Mouse (Mus musculus): ENCODE results near the gene Errfi1. TPM values are rescaled to one million over a fixed set of nuclear protein-coding genes. Genes with fewer than 3 reads are reported as not detected.
A peak's percentile ranks its signal among the peaks of the same experiment; 100 is the strongest.

Gene Errfi1
- total and polyA plus RNA-seq, 3 experiments, result 2.1 to 2.7 TPM; not detected in 1

DNA sequence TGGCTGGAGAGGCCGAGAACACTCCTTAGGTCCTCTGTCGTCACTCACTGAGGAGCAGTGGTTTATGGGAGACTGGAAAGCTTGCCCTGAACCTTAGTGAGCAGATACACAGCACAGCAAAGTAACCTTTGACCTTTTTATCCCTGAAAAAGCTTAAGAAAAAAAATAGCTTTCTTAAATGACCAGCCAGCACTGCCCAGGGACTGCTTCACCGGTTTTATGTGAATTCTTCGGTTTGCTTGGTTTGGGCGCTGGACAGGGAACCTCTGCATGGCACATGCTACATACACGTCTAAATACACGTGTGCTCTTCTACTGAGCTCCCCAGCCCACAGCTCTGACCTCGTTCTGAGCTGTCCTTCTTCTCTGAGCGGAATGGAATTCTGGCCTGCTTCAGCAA, 31.1 kb upstream of the Errfi1 start:
- TF ChIP-seq NELFE (IDR thresholded peaks at IDR 0.05; ENCODE audit: low read depth, low read length) (no peak), E2F4 (IDR thresholded peaks at IDR 0.05; ENCODE audit: borderline replicate concordance, low read depth, low read length) (no peak), POLR2A (IDR thresholded peaks at IDR 0.05; ENCODE audit: control insufficient read depth in 1 of 2, insufficient read depth in 1 of 2, low read depth in 1 of 2, low read length in 2 of 2, poor library complexity in 1 of 2) (no peak), POLR2AphosphoS5 (IDR thresholded peaks at IDR 0.05; ENCODE audit: borderline replicate concordance, low read depth, low read length) (no peak), KAT2A (conservative IDR thresholded peaks at IDR 0.05; ENCODE audit: low read depth, low read length) (no peak), MYB (IDR thresholded peaks at IDR 0.05; ENCODE audit: low read depth, low read length) (no peak), CTCF (IDR thresholded peaks at IDR 0.05 in 2 of 3, conservative IDR thresholded peaks at IDR 0.05 in 1 of 3; ENCODE audit: control insufficient read depth in 1 of 3, insufficient read depth in 1 of 3, low read depth in 2 of 3, low read length in 3 of 3, poor library complexity in 1 of 3, severe bottlenecking in 1 of 3) (no peak), ETS1 (IDR thresholded peaks at IDR 0.05; ENCODE audit: low read depth, low read length) (no peak)
- Histone ChIP-seq H3K9ac (ENCODE audit: control insufficient read depth, low read depth, low read length, poor library complexity, severe bottlenecking) (no peak overlapping the region), H3K9me3 (replicated peaks; ENCODE audit: insufficient read depth, low read length) (no peaks in the 10 kb centered on the region), H3K36me3 (ENCODE audit: control insufficient read depth in 1 of 2, insufficient read depth in 2 of 2, low read length in 2 of 2) (peaks cover 0 to 15% of the 10 kb centered on the region in 2 experiments; a peak in 2 of 4 replicates), H3K27ac (ENCODE audit: control insufficient read depth, low read depth, low read length) (no peak overlapping the region), H3K79me2 (ENCODE audit: control insufficient read depth, insufficient read depth, low read length, poor library complexity) (no peaks in the 10 kb centered on the region), H3K4me3 (ENCODE audit: control insufficient read depth in 1 of 2, insufficient read depth in 1 of 2, low read depth in 2 of 2, low read length in 2 of 2) (no peak overlapping the region), H3K4me1 (ENCODE audit: control insufficient read depth in 1 of 2, insufficient read depth in 2 of 2, low read length in 2 of 2) (peaks cover 0 to 18% of the 10 kb centered on the region in 2 experiments; a peak in 3 of 4 replicates), H3K27me3 (ENCODE audit: control insufficient read depth in 1 of 2, insufficient read depth in 2 of 2, low read length in 2 of 2) (peaks cover 0 to 4% of the 10 kb centered on the region in 2 experiments; a peak in 1 of 4 replicates)
- no peak for DNase-seq (ENCODE audit: low read depth, low spot score)

DNA sequence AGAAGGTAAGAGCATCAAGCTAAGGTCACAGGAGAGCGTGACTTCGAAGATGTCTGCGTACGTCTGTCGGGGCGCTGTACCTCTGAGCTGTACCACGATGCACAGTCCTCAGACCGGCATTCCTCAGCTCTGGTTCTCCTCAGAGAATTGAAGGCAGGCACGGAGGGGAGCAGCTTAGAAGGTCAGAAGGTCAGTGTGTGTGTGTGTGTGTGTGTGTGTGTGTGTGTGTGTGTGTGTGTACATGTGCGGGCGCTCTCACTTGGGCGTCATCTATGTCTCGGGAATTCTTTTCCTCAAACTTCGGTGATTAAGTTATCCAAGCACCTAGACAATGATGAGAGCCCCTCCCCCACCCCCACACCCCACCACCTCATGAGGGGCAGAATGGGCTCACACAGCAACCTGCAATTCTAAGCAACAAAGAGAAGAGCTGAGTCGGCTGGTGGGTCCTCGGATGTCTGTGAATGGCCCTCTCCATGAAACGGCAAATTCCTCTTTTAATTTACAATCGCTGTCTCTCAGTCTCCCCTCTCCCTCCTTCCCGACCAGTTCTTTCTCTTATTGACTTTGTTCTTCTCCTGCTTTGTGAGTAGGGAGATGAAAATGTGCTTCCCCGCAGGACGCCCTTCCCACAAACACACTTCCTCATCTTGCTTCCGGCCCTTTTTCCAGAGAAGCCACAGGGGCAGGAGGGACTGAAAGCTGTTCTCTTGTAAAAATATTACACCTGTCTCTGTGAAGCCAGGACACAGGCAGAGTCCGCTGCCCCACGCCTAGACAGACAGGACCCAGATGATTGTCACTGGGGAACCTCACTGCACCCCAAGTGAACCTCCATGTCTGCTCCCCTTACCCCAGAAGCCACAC, 29.9 kb upstream of the Errfi1 start:
- Histone ChIP-seq H3K36me3 (ENCODE audit: control insufficient read depth in 1 of 2, insufficient read depth in 2 of 2, low read length in 2 of 2) (peaks cover 0 to 15% of the 10 kb centered on the region in 2 experiments; a peak in 2 of 4 replicates), H3K9ac (ENCODE audit: control insufficient read depth, low read depth, low read length, poor library complexity, severe bottlenecking) (no peak overlapping the region), H3K27ac (ENCODE audit: control insufficient read depth, low read depth, low read length) (no peak overlapping the region), H3K4me3 (ENCODE audit: control insufficient read depth in 1 of 2, insufficient read depth in 1 of 2, low read depth in 2 of 2, low read length in 2 of 2) (no peak overlapping the region), H3K79me2 (ENCODE audit: control insufficient read depth, insufficient read depth, low read length, poor library complexity) (no peaks in the 10 kb centered on the region), H3K27me3 (ENCODE audit: control insufficient read depth in 1 of 2, insufficient read depth in 2 of 2, low read length in 2 of 2) (peaks cover 0 to 4% of the 10 kb centered on the region in 2 experiments; a peak in 1 of 4 replicates), H3K9me3 (replicated peaks; ENCODE audit: insufficient read depth, low read length) (no peaks in the 10 kb centered on the region), H3K4me1 (ENCODE audit: control insufficient read depth in 1 of 2, insufficient read depth in 2 of 2, low read length in 2 of 2) (peaks cover 0 to 18% of the 10 kb centered on the region in 2 experiments; a peak in 3 of 4 replicates)
- DNase-seq (ENCODE audit: low read depth, low spot score), result peak; percentile 15
- TF ChIP-seq TBP (IDR thresholded peaks at IDR 0.05; ENCODE audit: low read depth, low read length), result no peak
- no peak for TF ChIP-seq MXI1 (IDR thresholded peaks at IDR 0.05; ENCODE audit: low read depth, low read length)
- no peak for TF ChIP-seq NRF1 (IDR thresholded peaks at IDR 0.05; ENCODE audit: insufficient read depth, low read depth, low read length, poor library complexity, severe bottlenecking)
- no peak for TF ChIP-seq MAFK (IDR thresholded peaks at IDR 0.05; ENCODE audit: borderline replicate concordance, low read depth, low read length)
- no peak for TF ChIP-seq HCFC1 (IDR thresholded peaks at IDR 0.05; ENCODE audit: low read depth, low read length)
- no peak for TF ChIP-seq GATA1 (IDR thresholded peaks at IDR 0.05; ENCODE audit: low read depth, low read length)
- no peak for TF ChIP-seq ZC3H11A (IDR thresholded peaks at IDR 0.05; ENCODE audit: low read depth, low read length)
- no peak for TF ChIP-seq POLR2AphosphoS2 (IDR thresholded peaks at IDR 0.05; ENCODE audit: low read length)
- no peak for TF ChIP-seq POLR2A (IDR thresholded peaks at IDR 0.05; ENCODE audit: control insufficient read depth in 1 of 2, insufficient read depth in 1 of 2, low read depth in 1 of 2, low read length in 2 of 2, poor library complexity in 1 of 2)
- no peak for TF ChIP-seq ELF1 (IDR thresholded peaks at IDR 0.05; ENCODE audit: low read depth, low read length)
- no peak for TF ChIP-seq TAL1 (IDR thresholded peaks at IDR 0.05; ENCODE audit: low read length)
- no peak for TF ChIP-seq ZKSCAN1 (IDR thresholded peaks at IDR 0.05; ENCODE audit: low read depth, low read length)
- TF ChIP-seq MYC (IDR thresholded peaks at IDR 0.05; ENCODE audit: low read depth, low read length), result no peak
- TF ChIP-seq ZNF384 (IDR thresholded peaks at IDR 0.05; ENCODE audit: low read depth, low read length), result no peak
- no peak for TF ChIP-seq POLR2AphosphoS5 (IDR thresholded peaks at IDR 0.05; ENCODE audit: borderline replicate concordance, low read depth, low read length)
- TF ChIP-seq UBTF (IDR thresholded peaks at IDR 0.05; ENCODE audit: borderline replicate concordance, insufficient read depth, low read depth, low read length), result no peak
- TF ChIP-seq EP300 (IDR thresholded peaks at IDR 0.05; ENCODE audit: low read depth in 1 of 2, low read length in 2 of 2), result no peak
- TF ChIP-seq JUND (IDR thresholded peaks at IDR 0.05; ENCODE audit: low read depth, low read length), result no peak
- TF ChIP-seq KAT2A (conservative IDR thresholded peaks at IDR 0.05; ENCODE audit: low read depth, low read length), result no peak
- no peak for TF ChIP-seq ETS1 (IDR thresholded peaks at IDR 0.05; ENCODE audit: low read depth, low read length)
